Mouse (Mus musculus) WW6 (cell line): ENCODE data around the gene Srsf1.
A peak's percentile ranks its signal among the peaks of the same experiment; 100 is the strongest.

Source experiments
- DNase-seq: peaks from one replicate; pipeline ENCODE4 v3.0.0-alpha.2; 2013; ENCODE audit warnings: low read depth, low spot score

Srsf1 gene

GRCm38 (mm10) chr11:88070392-88070791, 23.2 kb downstream of the Srsf1 start:
- DNase-seq: no peak

GRCm38 (mm10) chr11:88071113-88071512, 23.9 kb downstream of the Srsf1 start:
- DNase-seq: no peak

- no peak for DNase-seq
Measured at GRCm38 (mm10) chr11:88073343-88073875, 26.2 kb downstream of the Srsf1 start.

- no peak for DNase-seq
Measured at GRCm38 (mm10) chr11:88075701-88076100, 28.5 kb downstream of the Srsf1 start.

GRCm38 (mm10) chr11:88076394-88076793, 29.2 kb downstream of the Srsf1 start:
- DNase-seq: no peak

GRCm38 (mm10) chr11:88083699-88084098, 36.5 kb downstream of the Srsf1 start:
- DNase-seq: no peak

GRCm38 (mm10) chr11:88086737-88087627, 39.8 kb downstream of the Srsf1 start:
- peak; percentile 91 for DNase-seq

- no peak for DNase-seq
Measured at GRCm38 (mm10) chr11:88089150-88089549, 42.0 kb downstream of the Srsf1 start.

GRCm38 (mm10) chr11:88090293-88090692, 43.1 kb downstream of the Srsf1 start:
- no peak for DNase-seq

- no peak for DNase-seq
Measured at GRCm38 (mm10) chr11:88091949-88092348, 44.8 kb downstream of the Srsf1 start.

GRCm38 (mm10) chr11:88097173-88097572, 50.0 kb downstream of the Srsf1 start:
- no peak for DNase-seq

GRCm38 (mm10) chr11:88098021-88098729, 51.0 kb downstream of the Srsf1 start, which contains the start of gene Cuedc1:
Cuedc1 (plus strand) TSS chr11:88098058.
- no peak for DNase-seq

- DNase-seq: peak; percentile 61
Measured at GRCm38 (mm10) chr11:88098787-88099598, 51.8 kb downstream of the Srsf1 start.

- peak; percentile 54 for DNase-seq
Measured at GRCm38 (mm10) chr11:88099599-88100023, 52.4 kb downstream of the Srsf1 start.

GRCm38 (mm10) chr11:88100170-88100569, 53.0 kb downstream of the Srsf1 start:
- DNase-seq: no peak
